Mouse (Mus musculus) heart, embryonic 13.5 days (tissue): Measurements from ENCODE around the gene Il3. TPM values are rescaled to one million over a fixed set of nuclear protein-coding genes. Genes with fewer than 3 reads are reported as not detected.
A peak's percentile ranks its signal among the peaks of the same experiment; 100 is the strongest.

Experiments
- ATAC-seq: fragments of 200-750 bp; cut with Nextera tagmentation; 2 replicates; pipeline ENCODE4 v1.8.0; 2017; ENCODE audit warnings: moderate TSS enrichment; ENCODE audit not compliant: insufficient number of reproducible peaks, low FRiP score, low TSS enrichment; ENCODE audit errors: extremely low read depth
- H3K27ac ChIP-seq: fragments of 300-500 bp; sonication (generic); replicated peaks from 2 replicates; pipeline ENCODE4 v1.5.1; 2015; ENCODE audit warnings: moderate library complexity, mild to moderate bottlenecking, inconsistent platforms
- H3K27me3 ChIP-seq: fragments of 300-500 bp; sonication (generic); replicated peaks from 2 replicates; pipeline ENCODE4 v1.6.1; 2015; ENCODE audit warnings: mild to moderate bottlenecking, inconsistent platforms
- H3K36me3 ChIP-seq: fragments of 300-500 bp; sonication (generic); 2 replicates; pipeline ENCODE4 v1.6.1; 2015; ENCODE audit warnings: mild to moderate bottlenecking, inconsistent platforms
- H3K4me1 ChIP-seq: fragments of 300-500 bp; sonication (generic); 2 replicates; pipeline ENCODE4 v1.6.1; 2015; ENCODE audit warnings: inconsistent platforms
- H3K4me2 ChIP-seq: fragments of 300-500 bp; sonication (generic); 2 replicates; pipeline ENCODE4 v1.6.1; 2015; ENCODE audit warnings: inconsistent platforms, mild to moderate bottlenecking, moderate library complexity
- H3K4me3 ChIP-seq: fragments of 300-500 bp; sonication (generic); 2 replicates; pipeline ENCODE4 v1.5.1; 2015; ENCODE audit warnings: moderate library complexity, mild to moderate bottlenecking, inconsistent platforms
- H3K9ac ChIP-seq: fragments of 300-500 bp; sonication (generic); 2 replicates; pipeline ENCODE4 v1.6.1; 2015; ENCODE audit warnings: inconsistent platforms, mild to moderate bottlenecking, moderate library complexity
- H3K9me3 ChIP-seq: fragments of 300-500 bp; sonication (generic); 2 replicates; pipeline ENCODE4 v1.6.1; 2016; ENCODE audit warnings: inconsistent platforms
- WGBS: fragments of 180-500 bp; shearing (Covaris S2); methylation state at CpG from one replicate; pipeline ENCODE4 v1.1.7; 2015; ENCODE audit warnings: mixed read lengths; 5-methylcytosine and 5-hydroxymethylcytosine counted together
- polyA plus RNA-seq: library from polyadenylated mRNA; unstranded; fragments of >200 nt; fragmentation: Nextera tagmentation; extraction: Ambion mirVana; gene quantifications from 2 replicates; pipeline ENCODE4 v1.2.1, GENCODE M21; 2015

Il3 gene
- polyA plus RNA-seq: not detected in 2 replicates

GRCm38 (mm10) chr11:54267177-54267576, at the start of gene Il3:
Gene Il3, minus strand, starts transcription at chr11:54267277.
- H3K36me3 ChIP-seq: no peaks in the 10 kb centered on the region
- 65% methylated on average over 6 of the region's 6 CpGs for WGBS
- no peaks in the 10 kb centered on the region for H3K9me3 ChIP-seq
- no peaks in the 10 kb centered on the region for H3K27me3 ChIP-seq
- H3K4me3 ChIP-seq: no peak within 1 kb of the TSS
- H3K4me2 ChIP-seq: no peak within 1 kb of the TSS
- ATAC-seq: no peak
- H3K9ac ChIP-seq: no peak within 1 kb of the TSS
- no peaks in the 10 kb centered on the region for H3K4me1 ChIP-seq
- H3K27ac ChIP-seq: no peak within 1 kb of the TSS

DNA sequence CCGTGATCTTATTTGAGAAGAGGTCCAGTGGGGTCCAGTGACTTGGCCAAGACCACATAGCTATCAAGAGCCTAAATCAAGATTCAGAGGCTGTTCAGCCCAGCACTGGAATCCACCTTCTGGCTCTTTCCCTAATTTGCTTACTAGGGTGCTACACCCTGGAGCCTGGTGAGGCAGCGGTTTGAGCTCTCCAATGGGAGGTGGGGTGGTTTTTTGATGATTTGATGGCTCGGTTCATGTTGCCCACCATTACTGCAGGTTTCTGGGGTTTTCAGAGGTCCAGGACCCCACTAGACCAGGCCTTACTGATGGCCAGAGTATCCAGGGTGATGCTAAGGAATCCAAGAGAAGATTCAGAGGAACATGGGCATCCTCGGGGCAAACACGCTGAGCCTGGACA, 48.3 kb upstream of the Il3 start:
- no peak for ATAC-seq
- H3K4me3 ChIP-seq: no peak overlapping the region
- H3K9ac ChIP-seq: no peak overlapping the region
- peaks cover 33% of the 10 kb centered on the region for H3K4me1 ChIP-seq
- no peaks in the 10 kb centered on the region for H3K27me3 ChIP-seq
- WGBS: 79% methylated on average over 5 of the region's 5 CpGs
- no peak overlapping the region for H3K27ac ChIP-seq
- no peaks in the 10 kb centered on the region for H3K9me3 ChIP-seq
- no peaks in the 10 kb centered on the region for H3K36me3 ChIP-seq
- H3K4me2 ChIP-seq: no peak overlapping the region

GRCm38 (mm10) chr11:54314740-54315139, 47.7 kb upstream of the Il3 start:
- peaks cover 33% of the 10 kb centered on the region for H3K4me1 ChIP-seq
- no peak overlapping the region for H3K9ac ChIP-seq
- H3K27me3 ChIP-seq: 0 out of 2 replicates have a peak, but pooled peaks cover 2% of the 10 kb centered on the region
- no peaks in the 10 kb centered on the region for H3K9me3 ChIP-seq
- WGBS: 15% methylated on average over 3 of the region's 3 CpGs
- peak; percentile 23; the same call in 1 of the 2 replicates for ATAC-seq
- no peaks in the 10 kb centered on the region for H3K36me3 ChIP-seq
- H3K4me2 ChIP-seq: no peak overlapping the region
- H3K27ac ChIP-seq: no peak overlapping the region
- no peak overlapping the region for H3K4me3 ChIP-seq

DNA sequence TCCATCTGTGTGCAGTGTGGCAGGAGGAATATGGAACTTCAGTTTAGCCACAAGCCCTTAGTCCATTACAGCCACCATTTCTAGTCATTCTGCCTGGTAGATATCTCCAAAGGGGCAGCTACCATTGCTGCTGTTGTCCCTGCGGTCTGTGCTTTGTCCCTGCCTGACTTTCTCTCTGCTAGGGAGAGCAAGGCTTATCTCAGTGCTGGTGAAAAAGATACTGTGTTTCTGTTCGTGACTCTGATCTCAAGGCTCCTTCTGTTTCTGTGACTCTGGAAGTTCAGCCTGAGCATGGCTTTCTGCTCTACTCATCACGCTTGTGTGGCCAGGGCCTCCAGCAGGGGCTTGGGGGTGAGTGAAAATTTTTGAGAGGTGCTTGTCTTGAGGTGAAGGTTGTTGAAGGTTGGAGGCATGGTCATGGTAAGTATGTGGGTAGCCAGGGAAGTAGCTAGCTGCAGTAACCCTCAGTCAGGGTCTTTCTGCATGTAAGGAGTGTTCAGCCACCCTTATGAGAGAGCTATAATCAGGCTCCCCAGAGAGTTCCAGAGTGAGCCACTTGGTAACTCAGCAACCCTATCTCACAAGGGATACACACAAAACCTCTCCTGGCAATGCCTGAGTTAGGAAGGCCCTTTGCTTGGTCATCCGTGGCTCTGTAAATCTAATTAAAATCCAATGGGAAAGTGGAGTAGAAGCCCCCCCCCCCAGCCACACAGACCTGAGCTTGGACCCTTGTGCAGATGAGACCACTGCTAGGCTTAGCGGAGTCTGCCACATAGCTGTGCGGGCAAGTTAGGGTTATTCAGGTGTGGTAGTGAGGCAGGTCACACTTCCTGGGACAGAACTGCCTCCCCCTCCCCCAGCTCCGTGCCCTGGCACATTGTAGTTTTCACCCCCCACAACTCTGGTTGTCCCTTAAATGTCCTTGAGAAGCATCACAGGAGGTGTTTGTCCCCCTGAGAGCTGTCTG, 46.6 kb upstream of the Il3 start:
- Histone ChIP-seq H3K27me3 (0 out of 2 replicates have a peak, but pooled peaks cover 2% of the 10 kb centered on the region), H3K27ac (0 out of 2 replicates have a peak overlapping the region, but pooled peaks have one; percentile 4), H3K4me1 (peaks cover 33% of the 10 kb centered on the region), H3K9me3 (no peaks in the 10 kb centered on the region), H3K9ac (no peak overlapping the region), H3K36me3 (no peaks in the 10 kb centered on the region), H3K4me3 (no peak overlapping the region), H3K4me2 (no peak overlapping the region)
- ATAC-seq: no peak
- 43% methylated on average over 7 of the region's 7 CpGs for WGBS

- no peak for ATAC-seq
- H3K4me2 ChIP-seq: no peak overlapping the region
- H3K36me3 ChIP-seq: no peaks in the 10 kb centered on the region
- no peak overlapping the region for H3K4me3 ChIP-seq
- 0 out of 2 replicates have a peak, but pooled peaks cover 2% of the 10 kb centered on the region for H3K27me3 ChIP-seq
- H3K4me1 ChIP-seq: peaks cover 33% of the 10 kb centered on the region
- no peak overlapping the region for H3K27ac ChIP-seq
- no peak overlapping the region for H3K9ac ChIP-seq
- H3K9me3 ChIP-seq: no peaks in the 10 kb centered on the region
- 36% methylated on average over 1 of the region's 1 CpGs for WGBS
These were observed 45.5 kb upstream of the Il3 start for GRCm38 (mm10) chr11:54312603-54313002.

GRCm38 (mm10) chr11:54312021-54312420, 44.9 kb upstream of the Il3 start:
- Histone ChIP-seq H3K4me3 (no peak overlapping the region), H3K4me2 (no peak overlapping the region), H3K9ac (no peak overlapping the region), H3K9me3 (no peaks in the 10 kb centered on the region), H3K27me3 (peaks cover 5% of the 10 kb centered on the region; the same call in 1 of the 2 replicates), H3K4me1 (peaks cover 33% of the 10 kb centered on the region), H3K36me3 (no peaks in the 10 kb centered on the region), H3K27ac (no peak overlapping the region)
- no peak for ATAC-seq
- WGBS: 17% methylated on average over 5 of the region's 5 CpGs

- no peak overlapping the region for H3K4me3 ChIP-seq
- 78% methylated on average over 2 of the region's 2 CpGs for WGBS
- no peak overlapping the region for H3K27ac ChIP-seq
- H3K36me3 ChIP-seq: no peaks in the 10 kb centered on the region
- no peak overlapping the region for H3K4me2 ChIP-seq
- peaks cover 16% of the 10 kb centered on the region for H3K27me3 ChIP-seq
- ATAC-seq: no peak
- no peaks in the 10 kb centered on the region for H3K9me3 ChIP-seq
- no peak overlapping the region for H3K9ac ChIP-seq
- H3K4me1 ChIP-seq: peaks cover 33% of the 10 kb centered on the region
These were observed 43.5 kb upstream of the Il3 start for GRCm38 (mm10) chr11:54310588-54310987.

DNA sequence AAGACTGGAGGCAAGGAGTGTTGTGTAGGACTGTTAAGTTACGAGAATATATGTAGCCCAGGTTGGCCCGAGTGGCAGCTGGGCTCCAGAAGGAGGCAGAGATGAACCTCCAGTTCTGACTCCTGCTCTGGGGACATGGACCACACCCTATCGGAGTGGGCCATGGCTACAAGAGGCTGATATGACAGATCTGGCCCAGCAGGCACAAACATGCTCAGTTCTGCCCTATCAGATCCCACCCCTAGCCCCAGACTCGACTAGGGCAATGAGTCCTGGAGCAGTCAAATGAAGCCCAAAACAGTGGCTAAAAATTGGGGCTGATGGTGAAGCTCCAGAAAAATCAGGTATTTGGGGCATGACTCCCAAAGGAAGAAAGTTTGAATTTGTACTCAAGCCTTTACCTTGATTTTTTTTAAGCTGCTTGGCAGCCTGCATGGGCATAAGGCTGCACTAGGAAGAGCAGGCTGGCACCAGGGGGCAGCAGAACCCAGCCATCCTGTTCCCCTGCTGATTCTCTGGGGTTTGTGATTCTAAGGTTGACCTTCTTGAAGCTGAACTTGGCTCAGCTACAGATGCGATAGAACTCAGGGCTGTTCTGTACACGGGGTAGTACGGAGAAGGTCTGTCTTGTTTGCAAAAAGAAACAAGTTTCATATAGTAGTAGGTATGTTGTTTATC, 40.2 kb upstream of the Il3 start:
- peaks cover 48% of the 10 kb centered on the region for H3K27me3 ChIP-seq
- no peaks in the 10 kb centered on the region for H3K9me3 ChIP-seq
- no peak overlapping the region for H3K4me3 ChIP-seq
- H3K4me1 ChIP-seq: peaks cover 19% of the 10 kb centered on the region
- H3K4me2 ChIP-seq: no peak overlapping the region
- no peaks in the 10 kb centered on the region for H3K36me3 ChIP-seq
- H3K9ac ChIP-seq: no peak overlapping the region
- H3K27ac ChIP-seq: no peak overlapping the region
- 57% methylated on average over 7 of the region's 7 CpGs for WGBS
- ATAC-seq: no peak

GRCm38 (mm10) chr11:54305331-54305730, 38.3 kb upstream of the Il3 start:
- peaks cover 10% of the 10 kb centered on the region for H3K4me1 ChIP-seq
- H3K4me3 ChIP-seq: no peak overlapping the region
- no peak overlapping the region for H3K27ac ChIP-seq
- no peak overlapping the region for H3K4me2 ChIP-seq
- WGBS: 69% methylated on average over 3 of the region's 3 CpGs
- no peaks in the 10 kb centered on the region for H3K36me3 ChIP-seq
- peaks cover 55% of the 10 kb centered on the region for H3K27me3 ChIP-seq
- no peak overlapping the region for H3K9ac ChIP-seq
- ATAC-seq: no peak
- no peaks in the 10 kb centered on the region for H3K9me3 ChIP-seq

- WGBS: 8% methylated on average over 7 of the region's 7 CpGs
- H3K27me3 ChIP-seq: peaks cover 53% of the 10 kb centered on the region
- no peak for ATAC-seq
These were observed 37.4 kb upstream of the Il3 start for GRCm38 (mm10) chr11:54304471-54304873.

DNA sequence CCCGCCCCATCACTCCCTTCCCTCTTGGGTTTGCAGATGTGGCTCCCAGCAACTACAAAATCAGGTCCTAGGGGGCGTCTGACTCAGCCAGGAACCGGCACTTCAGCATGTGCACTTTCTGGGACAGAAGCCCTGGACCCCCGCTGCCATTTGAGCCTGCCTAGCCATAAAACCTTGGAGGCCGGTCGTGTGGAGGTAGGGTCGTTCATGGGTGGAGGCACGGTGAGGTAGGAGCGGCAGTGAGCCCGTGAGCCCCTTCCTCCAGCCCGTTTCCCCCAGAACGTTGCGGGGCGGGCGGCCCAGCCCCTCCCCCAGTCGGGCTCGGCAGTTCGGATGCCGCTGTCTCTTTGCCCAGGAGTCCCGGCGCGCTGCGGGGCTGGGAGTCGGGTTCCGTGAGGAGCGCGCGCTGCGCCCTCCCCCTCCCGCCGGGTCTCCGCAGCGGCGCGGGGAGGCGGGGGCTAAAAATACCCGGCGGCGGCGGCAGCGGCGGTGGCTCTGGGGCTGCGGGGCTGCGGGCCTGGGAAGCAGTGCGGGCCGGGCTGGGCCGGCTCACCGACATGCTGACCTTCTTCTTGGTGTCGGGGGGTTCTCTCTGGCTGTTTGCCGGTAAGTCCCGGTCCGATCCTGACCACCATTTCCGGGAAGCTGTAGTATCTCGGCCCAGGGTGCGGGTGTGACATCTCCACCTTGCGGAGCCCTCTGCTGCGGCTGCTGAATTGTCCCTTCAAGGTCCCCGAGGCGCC, 36.8 kb upstream of the Il3 start, which contains the start of gene Acsl6:
Acsl6 (plus strand) TSS at position 71 of the 743 bp plus-strand sequence.
- no peak for ATAC-seq
- Histone ChIP-seq H3K27me3 (peaks cover 53% of the 10 kb centered on the region), H3K4me3 (peak within 1 kb of the TSS; percentile 59), H3K27ac (no peak within 1 kb of the TSS), H3K4me1 (peaks cover 10% of the 10 kb centered on the region), H3K36me3 (no peaks in the 10 kb centered on the region), H3K9me3 (peaks cover 1% of the 10 kb centered on the region; the same call in 1 of the 2 replicates), H3K4me2 (peak within 1 kb of the TSS; percentile 93), H3K9ac (peak within 1 kb of the TSS; percentile 68)
- WGBS: under 1% methylated on average over 44 of the region's 59 CpGs

More at GRCm38 (mm10) chr11:54304471-54304873, 37.4 kb upstream of the Il3 start:
- H3K4me3 ChIP-seq: peak overlapping the region; percentile 59
- no peak overlapping the region for H3K27ac ChIP-seq
- no peaks in the 10 kb centered on the region for H3K36me3 ChIP-seq
- H3K9me3 ChIP-seq: no peaks in the 10 kb centered on the region
- H3K4me1 ChIP-seq: peaks cover 10% of the 10 kb centered on the region
- peak overlapping the region; percentile 68 for H3K9ac ChIP-seq
- H3K4me2 ChIP-seq: peak overlapping the region; percentile 93
